Mouse (Mus musculus) limb, embryonic 13.5 days (tissue): ENCODE data around the gene Mta3. TPM values are rescaled to one million over a fixed set of nuclear protein-coding genes. Genes with fewer than 3 reads are reported as not detected.

Experiments
- ATAC-seq: fragments of 200-750 bp; cut with Nextera tagmentation; 2 replicates; pipeline ENCODE4 v1.8.0; 2017; ENCODE audit warnings: low read depth, moderate number of reproducible peaks, moderate TSS enrichment; ENCODE audit not compliant: low FRiP score
- H3K27ac ChIP-seq: fragments of 300-500 bp; sonication (generic); 2 replicates; pipeline ENCODE4 v1.5.1; 2015; ENCODE audit warnings: inconsistent platforms, mild to moderate bottlenecking, moderate library complexity
- H3K27me3 ChIP-seq: fragments of 300-500 bp; sonication (generic); 2 replicates; pipeline ENCODE4 v1.6.1; 2015; ENCODE audit warnings: mild to moderate bottlenecking, inconsistent platforms
- H3K36me3 ChIP-seq: fragments of 300-500 bp; sonication (generic); 2 replicates; pipeline ENCODE4 v1.6.1; 2015; ENCODE audit warnings: inconsistent platforms, mild to moderate bottlenecking, moderate library complexity
- H3K4me1 ChIP-seq: fragments of 300-500 bp; sonication (generic); 2 replicates; pipeline ENCODE4 v1.6.1; 2015; ENCODE audit warnings: inconsistent platforms
- H3K4me2 ChIP-seq: fragments of 300-500 bp; sonication (generic); replicated peaks from 2 replicates; pipeline ENCODE4 v1.6.1; 2015; ENCODE audit warnings: inconsistent platforms, mild to moderate bottlenecking, moderate library complexity
- H3K4me3 ChIP-seq: fragments of 300-500 bp; sonication (generic); 2 replicates; pipeline ENCODE4 v1.5.1; 2015; ENCODE audit warnings: moderate library complexity, mild to moderate bottlenecking, inconsistent platforms
- H3K9ac ChIP-seq: fragments of 300-500 bp; sonication (generic); 2 replicates; pipeline ENCODE4 v1.6.1; 2015; ENCODE audit warnings: mild to moderate bottlenecking, inconsistent platforms
- H3K9me3 ChIP-seq: fragments of 300-500 bp; sonication (generic); 2 replicates; pipeline ENCODE4 v1.6.1; 2016; ENCODE audit warnings: inconsistent platforms
- WGBS: fragments of 180-500 bp; shearing (Covaris S2); methylation state at CpG from one replicate; pipeline ENCODE4 v1.1.7; 2015; 5-methylcytosine and 5-hydroxymethylcytosine counted together
- polyA plus RNA-seq: library from polyadenylated mRNA; unstranded; fragments of >200 nt; fragmentation: Nextera tagmentation; extraction: Ambion mirVana; gene quantifications from 2 replicates; pipeline ENCODE4 v1.2.1, GENCODE M21; 2015

The Mta3 gene
- polyA plus RNA-seq, 1 experiment from 2014 or later: 47.9 TPM

DNA sequence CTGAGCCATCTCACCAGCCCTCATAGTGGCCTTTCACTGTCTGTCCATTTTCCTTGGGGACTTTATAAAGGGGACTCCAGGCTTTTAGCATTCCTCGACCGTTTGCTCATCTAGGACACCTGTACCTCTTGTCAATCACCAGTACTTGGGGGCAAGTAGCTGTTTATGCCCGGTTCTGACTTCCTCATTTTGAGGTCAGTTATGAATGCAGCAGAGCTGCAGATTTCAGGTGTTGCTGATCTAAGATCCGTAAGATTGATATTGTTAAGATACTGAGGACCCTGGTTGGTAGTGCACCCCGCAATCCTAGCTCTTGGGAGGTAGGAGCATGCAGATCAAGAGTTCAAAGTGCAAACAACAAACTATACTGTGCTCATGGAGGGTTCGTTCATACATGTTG, 64.4 kb downstream of the Mta3 start:
- no peak for ATAC-seq
- WGBS: 84% methylated on average over 6 of the region's 6 CpGs
- peaks cover 43% of the 10 kb centered on the region for H3K36me3 ChIP-seq

GRCm38 (mm10) chr17:83770931-83771330, 65.0 kb downstream of the Mta3 start:
- no peak overlapping the region for H3K27ac ChIP-seq
- H3K9ac ChIP-seq: no peak overlapping the region
- H3K4me3 ChIP-seq: no peak overlapping the region
- H3K4me2 ChIP-seq: no peak overlapping the region
- H3K9me3 ChIP-seq: no peaks in the 10 kb centered on the region
- ATAC-seq: no peak
- peaks cover 45% of the 10 kb centered on the region for H3K36me3 ChIP-seq
- 93% methylated on average over 7 of the region's 7 CpGs for WGBS
- H3K27me3 ChIP-seq: no peaks in the 10 kb centered on the region
- no peaks in the 10 kb centered on the region; the same call in 1 of the 2 replicates for H3K4me1 ChIP-seq

More for the DNA sequence above, 64.4 kb downstream of the Mta3 start:
- Histone ChIP-seq H3K4me2 (no peak overlapping the region), H3K9me3 (no peaks in the 10 kb centered on the region), H3K4me1 (no peaks in the 10 kb centered on the region; the same call in 1 of the 2 replicates), H3K27ac (no peak overlapping the region), H3K4me3 (no peak overlapping the region), H3K27me3 (no peaks in the 10 kb centered on the region), H3K9ac (no peak overlapping the region)

- no peak overlapping the region for H3K4me2 ChIP-seq
- no peak for ATAC-seq
- H3K27me3 ChIP-seq: no peaks in the 10 kb centered on the region
- no peaks in the 10 kb centered on the region for H3K9me3 ChIP-seq
- no peaks in the 10 kb centered on the region; the same call in 1 of the 2 replicates for H3K4me1 ChIP-seq
- WGBS: 92% methylated on average over 9 of the region's 9 CpGs
- H3K9ac ChIP-seq: no peak overlapping the region
- H3K27ac ChIP-seq: no peak overlapping the region
- H3K4me3 ChIP-seq: no peak overlapping the region
- peaks cover 40% of the 10 kb centered on the region for H3K36me3 ChIP-seq
Measured at GRCm38 (mm10) chr17:83772110-83772509, 66.1 kb downstream of the Mta3 start.

- Histone ChIP-seq H3K4me1 (no peaks in the 10 kb centered on the region; the same call in 1 of the 2 replicates), H3K36me3 (peaks cover 34% of the 10 kb centered on the region), H3K9me3 (no peaks in the 10 kb centered on the region), H3K4me2 (no peak overlapping the region), H3K27ac (no peak overlapping the region), H3K4me3 (no peak overlapping the region), H3K9ac (no peak overlapping the region), H3K27me3 (no peaks in the 10 kb centered on the region)
- no peak for ATAC-seq
- WGBS: 55% methylated on average over 8 of the region's 8 CpGs
Measured at GRCm38 (mm10) chr17:83772711-83773110, 66.7 kb downstream of the Mta3 start.

- no peaks in the 10 kb centered on the region for H3K27me3 ChIP-seq
- H3K27ac ChIP-seq: no peak overlapping the region
- no peak overlapping the region for H3K4me3 ChIP-seq
- no peak overlapping the region for H3K9ac ChIP-seq
- H3K4me1 ChIP-seq: no peaks in the 10 kb centered on the region; the same call in 1 of the 2 replicates
- H3K36me3 ChIP-seq: peaks cover 23% of the 10 kb centered on the region
- no peak overlapping the region for H3K4me2 ChIP-seq
- 95% methylated on average over 7 of the region's 7 CpGs for WGBS
- no peaks in the 10 kb centered on the region for H3K9me3 ChIP-seq
- no peak for ATAC-seq
Measured at GRCm38 (mm10) chr17:83776965-83777364, 71.0 kb downstream of the Mta3 start.

DNA sequence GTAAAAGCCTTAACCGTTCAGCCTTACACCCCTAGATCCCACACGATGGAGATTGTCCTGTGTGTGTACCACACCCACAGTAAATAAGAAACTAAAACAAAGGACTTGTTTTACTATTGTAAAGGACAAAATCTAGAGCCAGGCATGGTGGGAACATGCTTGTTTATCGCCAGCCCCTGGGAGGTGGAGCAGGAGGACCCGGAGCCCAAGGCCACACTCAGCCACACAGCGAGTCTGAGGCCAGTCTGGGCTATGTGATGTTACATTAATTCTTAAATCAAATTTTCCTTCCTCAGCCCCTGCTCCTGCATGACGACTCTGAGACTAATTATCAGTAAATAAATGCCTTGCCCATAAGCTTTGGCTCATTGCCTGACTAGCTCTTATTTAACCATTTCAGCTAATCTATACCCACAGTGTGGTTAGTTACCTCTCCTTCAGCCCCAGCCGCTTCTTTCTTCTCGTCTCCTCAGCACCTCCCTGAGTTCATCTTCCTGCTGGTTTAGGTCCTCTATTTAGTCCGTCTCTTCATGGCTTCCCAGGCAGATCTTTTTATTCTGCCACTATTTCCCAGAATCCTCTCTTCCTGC, 71.6 kb downstream of the Mta3 start:
- H3K27ac ChIP-seq: no peak overlapping the region
- H3K36me3 ChIP-seq: peaks cover 26% of the 10 kb centered on the region
- H3K4me2 ChIP-seq: no peak overlapping the region
- no peaks in the 10 kb centered on the region for H3K27me3 ChIP-seq
- peaks cover 3% of the 10 kb centered on the region for H3K4me1 ChIP-seq
- no peak for ATAC-seq
- WGBS: 80% methylated on average over 9 of the region's 9 CpGs
- H3K4me3 ChIP-seq: no peak overlapping the region
- no peak overlapping the region for H3K9ac ChIP-seq
- no peaks in the 10 kb centered on the region for H3K9me3 ChIP-seq

GRCm38 (mm10) chr17:83780228-83780627, 74.3 kb downstream of the Mta3 start:
- H3K4me1 ChIP-seq: peaks cover 10% of the 10 kb centered on the region; the same call in 1 of the 2 replicates
- no peak overlapping the region for H3K4me2 ChIP-seq
- whole genome bisulfite sequencing: 86% methylated on average over 5 of the region's 5 CpGs
- no peak for ATAC-seq
- no peak overlapping the region for H3K4me3 ChIP-seq
- no peak overlapping the region for H3K9ac ChIP-seq
- peaks cover 46% of the 10 kb centered on the region for H3K36me3 ChIP-seq
- no peaks in the 10 kb centered on the region for H3K9me3 ChIP-seq
- H3K27ac ChIP-seq: no peak overlapping the region
- no peaks in the 10 kb centered on the region for H3K27me3 ChIP-seq

DNA sequence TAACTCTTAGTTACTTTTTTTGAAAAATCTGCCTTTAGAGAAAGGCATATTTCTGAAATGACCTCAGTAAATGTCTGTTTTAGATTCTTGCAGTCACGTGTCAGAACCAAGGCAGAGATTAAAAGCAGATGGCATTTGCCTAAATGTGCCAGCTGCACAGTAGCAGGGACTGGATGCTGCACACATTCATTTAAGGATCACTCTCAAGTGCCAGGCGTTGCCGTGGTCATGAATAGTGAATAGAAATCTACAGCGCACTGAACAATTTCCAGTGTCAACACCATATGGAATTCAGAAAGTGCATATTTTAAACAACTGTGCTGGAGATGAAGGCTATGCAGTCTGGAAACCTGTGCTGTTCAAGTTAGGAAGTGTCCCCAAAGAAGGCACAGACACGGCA, 76.8 kb downstream of the Mta3 start:
- H3K9me3 ChIP-seq: no peaks in the 10 kb centered on the region
- H3K27ac ChIP-seq: 0 out of 2 replicates have a peak overlapping the region, but pooled peaks have one; percentile 44
- peaks cover 48% of the 10 kb centered on the region for H3K36me3 ChIP-seq
- no peaks in the 10 kb centered on the region for H3K27me3 ChIP-seq
- H3K4me2 ChIP-seq: no peak overlapping the region
- no peak for ATAC-seq
- WGBS: 45% methylated on average over 5 of the region's 5 CpGs
- H3K9ac ChIP-seq: no peak overlapping the region
- peaks cover 10% of the 10 kb centered on the region; the same call in 1 of the 2 replicates for H3K4me1 ChIP-seq
- H3K4me3 ChIP-seq: no peak overlapping the region

DNA sequence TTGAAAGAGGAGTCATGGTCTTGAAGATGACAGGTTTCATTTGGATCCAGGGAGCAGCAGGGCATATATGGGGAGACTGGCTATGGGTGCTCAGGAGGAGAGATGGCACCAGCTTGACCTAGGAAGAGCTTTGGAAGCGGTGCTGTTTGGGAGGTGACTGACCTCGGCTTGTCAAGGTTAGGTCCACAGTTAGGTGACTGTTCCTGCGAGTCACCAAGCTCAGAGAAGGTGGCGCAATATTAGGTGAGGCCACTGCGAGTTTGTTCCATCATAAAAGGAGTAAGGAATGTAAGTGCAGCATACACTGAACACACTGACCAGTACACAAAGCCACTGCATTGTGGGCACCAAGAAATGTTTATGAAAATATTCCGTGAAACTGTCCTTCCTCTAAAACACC, 80.5 kb downstream of the Mta3 start:
- Histone ChIP-seq H3K27me3 (no peaks in the 10 kb centered on the region), H3K4me2 (no peak overlapping the region), H3K27ac (no peak overlapping the region), H3K4me1 (peaks cover 10% of the 10 kb centered on the region), H3K36me3 (peaks cover 58% of the 10 kb centered on the region), H3K9ac (no peak overlapping the region), H3K9me3 (no peaks in the 10 kb centered on the region), H3K4me3 (no peak overlapping the region)
- no peak for ATAC-seq
- 96% methylated on average over 6 of the region's 6 CpGs for WGBS

DNA sequence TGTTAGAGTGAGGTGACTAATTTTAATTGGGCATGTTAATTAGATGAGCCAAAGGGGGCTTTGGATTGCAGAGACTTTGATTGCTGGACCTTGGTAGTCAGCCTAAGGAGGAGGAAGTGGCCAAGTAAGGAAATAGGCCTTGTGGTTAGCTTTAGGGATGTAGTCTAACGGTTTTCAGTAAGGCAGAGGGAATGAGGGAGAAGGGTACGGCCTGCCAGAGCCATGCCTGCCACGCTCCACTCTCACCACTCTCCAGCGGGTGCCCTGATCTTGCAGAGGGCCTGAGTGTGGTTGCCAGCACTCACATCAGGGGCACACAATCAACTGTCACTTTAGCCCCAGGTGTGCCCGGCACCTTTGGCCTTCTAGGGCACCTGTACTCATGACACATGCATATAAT, 84.2 kb downstream of the Mta3 start:
- no peaks in the 10 kb centered on the region for H3K9me3 ChIP-seq
- peaks cover 10% of the 10 kb centered on the region; the same call in 1 of the 2 replicates for H3K4me1 ChIP-seq
- no peaks in the 10 kb centered on the region for H3K27me3 ChIP-seq
- 79% methylated on average over 5 of the region's 5 CpGs for WGBS
- H3K4me2 ChIP-seq: no peak overlapping the region
- H3K4me3 ChIP-seq: no peak overlapping the region
- peak overlapping the region; percentile 6; the same call in 1 of the 2 replicates for H3K27ac ChIP-seq
- peaks cover 45% of the 10 kb centered on the region for H3K36me3 ChIP-seq
- ATAC-seq: no peak
- H3K9ac ChIP-seq: no peak overlapping the region

DNA sequence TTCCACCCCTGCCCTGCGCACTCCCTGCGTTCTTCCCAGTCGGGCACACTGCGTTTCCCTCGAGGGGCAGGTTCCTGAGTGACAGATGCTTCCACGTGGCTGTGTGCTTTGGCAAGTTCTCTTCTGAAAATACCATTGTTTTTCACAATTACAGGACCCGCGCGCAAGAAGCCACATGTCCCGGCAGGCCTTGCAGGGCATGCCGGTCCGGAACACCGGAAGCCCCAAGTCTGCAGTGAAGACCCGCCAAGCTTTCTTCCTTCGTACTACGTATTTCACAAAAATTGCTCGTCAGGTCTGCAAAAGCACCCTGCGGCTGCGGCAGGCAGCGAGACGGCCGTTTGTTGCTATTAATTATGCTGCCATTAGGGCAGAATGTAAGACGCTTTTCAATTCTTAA, 86.4 kb downstream of the Mta3 start:
- ATAC-seq: no peak

GRCm38 (mm10) chr17:83795121-83795520, 89.2 kb downstream of the Mta3 start:
- H3K27ac ChIP-seq: no peak overlapping the region
- no peaks in the 10 kb centered on the region for H3K9me3 ChIP-seq
- H3K4me2 ChIP-seq: no peak overlapping the region
- H3K4me1 ChIP-seq: peaks cover 10% of the 10 kb centered on the region; the same call in 1 of the 2 replicates
- no peaks in the 10 kb centered on the region for H3K27me3 ChIP-seq
- H3K4me3 ChIP-seq: no peak overlapping the region
- H3K9ac ChIP-seq: no peak overlapping the region
- 96% methylated on average over 17 of the region's 17 CpGs for WGBS
- H3K36me3 ChIP-seq: peaks cover 16% of the 10 kb centered on the region
- ATAC-seq: no peak

More for the DNA sequence above, 86.4 kb downstream of the Mta3 start:
- peaks cover 34% of the 10 kb centered on the region for H3K36me3 ChIP-seq
- no peak overlapping the region for H3K9ac ChIP-seq
- no peak overlapping the region for H3K27ac ChIP-seq
- no peaks in the 10 kb centered on the region for H3K27me3 ChIP-seq
- WGBS: 60% methylated on average over 23 of the region's 23 CpGs
- peak overlapping the region; percentile 41 for H3K4me2 ChIP-seq
- H3K4me1 ChIP-seq: peaks cover 10% of the 10 kb centered on the region; the same call in 1 of the 2 replicates
- H3K9me3 ChIP-seq: no peaks in the 10 kb centered on the region
- no peak overlapping the region for H3K4me3 ChIP-seq
